Mouse (Mus musculus): ENCODE measurements around the gene Pepd. TPM values are rescaled to one million over a fixed set of nuclear protein-coding genes. Genes with fewer than 3 reads are reported as not detected.

The Pepd gene
- polyA plus RNA-seq, 1 experiment from 2014 or later = 68.4 TPM

GRCm38 (mm10) chr7:35090550-35090949, 178.4 kb downstream of the Pepd start:
- no peaks in the 10 kb centered on the region for H3K36me3 ChIP-seq (replicated peaks; ENCODE audit: control insufficient read depth, insufficient read depth, low read depth, low read length)
- H3K4me3 ChIP-seq (ENCODE audit: low read depth, low read length) = no peak overlapping the region
- no peaks in the 10 kb centered on the region for H3K27me3 ChIP-seq (ENCODE audit: control insufficient read depth, insufficient read depth, low read length)
- H3K4me1 ChIP-seq (ENCODE audit: control insufficient read depth, insufficient read depth, low read length) = no peaks in the 10 kb centered on the region
- H3K27ac ChIP-seq (replicated peaks; ENCODE audit: low read depth, low read length) = no peak overlapping the region
- DNase-seq (ENCODE audit: low spot score) = no peak
- H3K9me3 ChIP-seq (replicated peaks; ENCODE audit: control insufficient read depth, low read length) = no peaks in the 10 kb centered on the region
- no peak overlapping the region for H3K4me2 ChIP-seq (ENCODE audit: low read depth, low read length)
- no peak for ATAC-seq (replicated peaks; ENCODE audit: insufficient number of reproducible peaks, low FRiP score, low TSS enrichment, low read depth)
- no peak overlapping the region for H3K9ac ChIP-seq (replicated peaks; ENCODE audit: low read length)
- 76% methylated on average over 5 of the region's 5 CpGs for WGBS

Small RNAs within 50 kb of the gene (microRNA-seq; reads per million reads assigned to microRNA genes)
- gene Gm25033 (ENCODE audit: borderline number of aligned reads) = not detected

Other genes with a start within 250 kb of the Pepd start
- gene Chst8, start 99.7 kb upstream of the Pepd start, polyA plus RNA-seq (2014; fragmentation: Nextera tagmentation; extraction: Ambion mirVana) = 7.6 and 8.9 TPM in 2 replicates
- 36.3 and 37.4 TPM in 2 replicates for gene Cebpg, start 144.2 kb downstream of the Pepd start, polyA plus RNA-seq (2014; fragmentation: Nextera tagmentation; extraction: Ambion mirVana)
- 0.79 and 0.90 TPM in 2 replicates for gene Cebpa, start 206.9 kb downstream of the Pepd start, polyA plus RNA-seq (2014; fragmentation: Nextera tagmentation; extraction: Ambion mirVana)

All from embryonic facial prominence, embryonic 11.5 days (tissue).